Mouse (Mus musculus) left cerebral cortex, adult 9 months (tissue): ENCODE results near the gene Nxpe2.

Experiments used
- DNase-seq, 2 experiments: peaks; one replicate each; pipeline ENCODE4 v3.0.0; 2022; ENCODE audit warnings: low spot score in 2 of 2

Gene Nxpe2

GRCm38 (mm10) chr9:48298983-48299382, 54.3 kb downstream of the Nxpe2 start:
- no peak for DNase-seq

GRCm38 (mm10) chr9:48294754-48295153, 58.5 kb downstream of the Nxpe2 start:
- no peak for DNase-seq

- DNase-seq: no peak
These were observed 63.0 kb downstream of the Nxpe2 start for GRCm38 (mm10) chr9:48290281-48290680.

- DNase-seq: no peak
These were observed 69.0 kb downstream of the Nxpe2 start for GRCm38 (mm10) chr9:48284221-48284620.

- DNase-seq: no peak
These were observed 76.4 kb downstream of the Nxpe2 start for GRCm38 (mm10) chr9:48276831-48277230.
